Mouse (Mus musculus) splenic B cell, adult 2 months (primary cell): ENCODE measurements around the gene Gtf2e1.

Experiments
- DNase-seq: peaks from one replicate; pipeline ENCODE4 v3.0.0-alpha.2; 2011; ENCODE audit warnings: low read depth, low spot score
- H3K27me3 ChIP-seq: 2 replicates; pipeline ENCODE4 v1.6.1; 2012; ENCODE audit warnings: mild to moderate bottlenecking, low read length, moderate library complexity, mixed read lengths; ENCODE audit not compliant: control insufficient read depth, poor library complexity, insufficient read depth, severe bottlenecking
- H3K36me3 ChIP-seq: 2 replicates; pipeline ENCODE4 v1.6.1; 2012; ENCODE audit warnings: mild to moderate bottlenecking, low read length, moderate library complexity, mixed read lengths; ENCODE audit not compliant: control insufficient read depth, poor library complexity, insufficient read depth, severe bottlenecking

The Gtf2e1 gene

GRCm38 (mm10) chr16:37567113-37568050 is 27.8 kb upstream of the Gtf2e1 start:
- H3K36me3 ChIP-seq = no peaks in the 10 kb centered on the region
- DNase-seq = no peak

GRCm38 (mm10) chr16:37566107-37566506 is 26.5 kb upstream of the Gtf2e1 start:
- DNase-seq = no peak
- H3K27me3 ChIP-seq = no peaks in the 10 kb centered on the region
- no peaks in the 10 kb centered on the region for H3K36me3 ChIP-seq

More at GRCm38 (mm10) chr16:37567113-37568050, 27.8 kb upstream of the Gtf2e1 start:
- H3K27me3 ChIP-seq = no peaks in the 10 kb centered on the region

DNA sequence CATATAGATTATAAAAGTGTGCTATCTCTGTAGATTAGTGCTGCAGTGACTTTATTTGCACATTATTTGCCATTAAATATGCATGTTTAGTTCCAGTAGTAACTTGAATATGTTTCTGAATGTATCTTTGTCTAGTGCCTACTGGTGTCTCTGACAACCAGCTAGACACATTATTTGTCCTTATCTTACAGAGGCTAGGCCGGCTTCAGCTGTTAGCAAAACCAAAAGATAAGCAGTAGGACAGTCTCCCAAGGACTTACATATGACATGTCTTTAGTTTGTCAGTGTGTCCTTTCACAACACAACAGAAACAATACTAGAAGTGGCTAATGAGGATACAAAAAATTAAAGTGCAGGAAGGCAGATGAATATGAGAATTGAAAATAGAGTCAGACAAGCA is 25.5 kb upstream of the Gtf2e1 start:
- no peak for DNase-seq
- no peaks in the 10 kb centered on the region for H3K36me3 ChIP-seq
- no peaks in the 10 kb centered on the region for H3K27me3 ChIP-seq

DNA sequence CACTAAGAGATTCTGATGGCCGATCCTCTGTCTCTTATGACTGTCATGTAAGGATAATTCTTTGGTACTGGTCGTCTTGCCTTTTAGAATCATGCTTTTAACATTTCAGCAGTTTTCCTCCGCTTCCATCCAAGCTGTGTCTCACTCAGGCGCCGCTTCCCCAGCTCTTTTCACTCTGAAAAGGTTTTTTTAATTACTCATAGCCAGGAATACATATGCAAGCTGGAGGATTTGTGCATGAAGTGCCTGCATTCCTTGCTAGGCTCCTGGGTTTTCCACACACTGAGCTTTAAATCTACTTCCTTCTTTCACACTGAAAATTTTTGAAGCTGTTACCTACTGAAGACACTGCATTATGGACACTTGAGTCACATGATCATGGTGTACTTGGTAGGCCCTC is 23.4 kb upstream of the Gtf2e1 start:
- no peaks in the 10 kb centered on the region for H3K36me3 ChIP-seq
- DNase-seq = no peak
- no peaks in the 10 kb centered on the region for H3K27me3 ChIP-seq

- no peaks in the 10 kb centered on the region for H3K27me3 ChIP-seq
- no peaks in the 10 kb centered on the region; the same call in 1 of the 2 replicates for H3K36me3 ChIP-seq
- no peak for DNase-seq
Measured at GRCm38 (mm10) chr16:37562414-37562813, 22.8 kb upstream of the Gtf2e1 start.

GRCm38 (mm10) chr16:37552824-37553223 is 13.2 kb upstream of the Gtf2e1 start:
- Histone ChIP-seq H3K27me3 (no peaks in the 10 kb centered on the region), H3K36me3 (peaks cover 2% of the 10 kb centered on the region)
- DNase-seq = no peak

DNA sequence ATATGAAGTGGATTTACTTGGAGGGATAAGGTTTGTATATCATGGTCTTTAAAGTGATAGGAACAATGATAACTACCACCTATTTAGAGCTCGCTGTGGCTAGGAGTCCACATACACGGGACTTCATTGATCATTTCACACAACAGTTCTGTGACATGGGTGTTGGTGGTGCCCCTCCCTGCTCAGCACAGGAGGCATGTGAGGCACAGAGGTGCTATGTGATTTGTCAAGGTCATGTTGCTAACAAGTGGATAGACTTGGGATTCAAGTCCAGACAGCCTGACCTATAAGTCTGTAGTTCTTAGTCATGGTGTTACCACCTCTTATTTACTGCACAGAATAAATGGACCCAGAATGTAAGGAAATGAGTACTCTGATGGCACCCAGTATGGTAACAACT is 11.4 kb upstream of the Gtf2e1 start:
- H3K27me3 ChIP-seq = no peaks in the 10 kb centered on the region
- no peak for DNase-seq
- H3K36me3 ChIP-seq = no peaks in the 10 kb centered on the region

DNA sequence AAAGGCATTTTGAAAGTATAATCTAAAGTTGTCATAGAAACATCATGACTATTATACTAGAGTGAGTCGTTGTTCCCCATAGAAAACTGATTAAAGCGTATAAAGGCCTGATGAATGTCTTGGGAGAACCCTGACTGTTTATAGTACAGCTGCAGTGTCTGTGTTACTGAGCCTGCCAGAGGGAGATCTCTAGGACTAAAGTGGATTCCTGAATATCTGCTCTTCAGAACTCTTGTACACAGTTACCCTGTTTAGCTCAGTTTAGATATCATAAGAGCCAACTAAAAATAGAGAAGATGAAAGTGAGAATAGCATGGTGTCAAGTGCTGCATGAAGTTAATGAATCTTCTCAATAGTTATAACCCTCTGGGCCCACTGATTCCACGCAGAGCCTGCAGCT is 10.7 kb upstream of the Gtf2e1 start:
- H3K36me3 ChIP-seq = no peaks in the 10 kb centered on the region
- DNase-seq = no peak
- no peaks in the 10 kb centered on the region for H3K27me3 ChIP-seq

DNA sequence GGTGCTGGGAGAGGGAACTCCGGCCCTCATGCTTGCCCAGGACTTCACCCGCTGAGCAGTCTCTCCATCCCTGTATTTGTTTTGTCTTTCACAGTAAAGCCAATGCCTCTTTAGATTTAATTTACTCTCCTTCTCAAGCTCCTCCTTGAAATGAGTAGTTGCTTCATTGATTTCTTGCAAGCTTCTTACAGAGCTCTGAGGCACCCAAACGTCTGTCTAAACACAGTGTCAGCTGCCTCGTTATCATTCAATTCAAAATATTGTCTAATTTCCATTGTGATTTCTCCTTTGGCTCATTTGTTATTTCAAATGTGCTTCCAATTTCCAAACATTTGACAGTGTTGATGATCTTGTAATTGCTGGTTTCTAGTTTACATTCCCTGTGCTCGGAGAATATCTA is 6.7 kb upstream of the Gtf2e1 start:
- no peaks in the 10 kb centered on the region for H3K27me3 ChIP-seq
- peaks cover 3% of the 10 kb centered on the region; the same call in 1 of the 2 replicates for H3K36me3 ChIP-seq
- no peak for DNase-seq

DNA sequence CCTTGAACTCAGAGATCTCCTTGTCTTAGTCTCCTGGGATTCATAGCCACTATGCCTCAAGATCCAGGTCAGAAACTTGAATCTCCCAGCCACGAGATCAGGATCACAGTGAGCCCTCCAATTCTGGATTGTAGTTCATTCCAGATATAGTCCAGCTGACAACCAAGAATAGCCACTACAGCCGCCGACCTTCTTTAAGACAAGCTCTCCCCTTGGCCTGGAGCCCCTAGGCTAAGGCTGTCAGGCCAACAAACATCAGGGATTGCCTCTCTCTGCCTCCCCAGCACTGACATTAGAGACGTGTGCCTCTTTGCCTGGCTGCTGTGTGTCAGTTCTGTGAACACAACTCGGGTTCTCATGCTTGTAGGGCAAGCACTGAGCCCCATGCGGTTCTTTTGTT is 1.2 kb upstream of the Gtf2e1 start:
- peaks cover 3% of the 10 kb centered on the region; the same call in 1 of the 2 replicates for H3K36me3 ChIP-seq
- no peak for DNase-seq

GRCm38 (mm10) chr16:37539240-37539610 is 364 bp downstream of the Gtf2e1 start:
- peaks cover 3% of the 10 kb centered on the region; the same call in 1 of the 2 replicates for H3K36me3 ChIP-seq
- DNase-seq = no peak
- no peaks in the 10 kb centered on the region for H3K27me3 ChIP-seq

More for the DNA sequence above, 1.2 kb upstream of the Gtf2e1 start:
- H3K27me3 ChIP-seq = no peaks in the 10 kb centered on the region

GRCm38 (mm10) chr16:37533369-37534068 is 6.1 kb downstream of the Gtf2e1 start:
- H3K27me3 ChIP-seq = no peaks in the 10 kb centered on the region
- no peak for DNase-seq
- H3K36me3 ChIP-seq = no peaks in the 10 kb centered on the region

GRCm38 (mm10) chr16:37532046-37532445 is 7.5 kb downstream of the Gtf2e1 start:
- Histone ChIP-seq H3K27me3 (no peaks in the 10 kb centered on the region), H3K36me3 (no peaks in the 10 kb centered on the region)
- no peak for DNase-seq

DNA sequence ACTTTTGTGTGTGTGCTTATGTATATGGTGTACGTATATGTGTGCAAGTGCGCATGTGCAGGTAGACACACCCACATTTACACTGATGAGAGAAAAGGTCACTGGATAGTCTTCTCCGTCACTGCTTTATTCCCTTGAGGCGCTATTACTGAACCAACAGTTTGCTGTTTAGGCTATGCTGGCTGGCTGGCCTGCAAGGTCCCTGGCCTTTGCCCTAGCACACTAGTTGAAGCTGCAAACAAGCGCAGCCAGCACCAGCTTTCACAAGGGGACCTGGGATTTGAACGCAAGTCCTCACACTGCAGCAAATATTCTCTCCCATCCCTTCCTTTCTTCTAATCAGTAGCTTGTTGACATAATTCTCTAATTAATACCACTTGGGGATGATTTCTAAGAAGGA is 9.4 kb downstream of the Gtf2e1 start:
- Histone ChIP-seq H3K27me3 (no peaks in the 10 kb centered on the region), H3K36me3 (peaks cover 5% of the 10 kb centered on the region; the same call in 1 of the 2 replicates)
- DNase-seq = no peak

DNA sequence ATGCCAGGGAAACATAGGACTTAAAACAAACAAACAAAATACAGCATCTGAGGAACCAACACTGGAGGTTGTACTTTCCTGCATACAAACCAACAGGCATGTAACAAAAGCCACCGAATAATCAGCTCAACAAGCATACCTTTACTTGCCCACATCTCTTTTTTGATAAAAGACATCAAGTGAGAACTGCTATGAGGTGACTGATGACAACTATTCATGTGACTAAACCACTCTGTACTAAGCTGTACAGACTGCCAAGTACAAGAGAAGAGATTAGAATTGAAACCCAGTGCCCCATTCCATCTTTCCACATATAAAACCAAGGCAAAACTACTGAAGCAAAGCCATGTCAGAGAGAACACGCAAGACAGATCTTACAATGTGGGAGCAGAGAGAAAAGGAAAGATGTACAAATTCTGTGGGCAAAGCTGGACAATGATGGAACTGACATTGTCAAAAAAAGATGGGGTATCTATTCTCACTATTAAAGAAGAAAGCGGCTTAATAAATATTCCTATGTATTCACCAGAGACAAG is 12.8 kb downstream of the Gtf2e1 start:
- H3K27me3 ChIP-seq = no peaks in the 10 kb centered on the region
- DNase-seq = no peak
- H3K36me3 ChIP-seq = peaks cover 15% of the 10 kb centered on the region
